Mouse (Mus musculus) lung, embryonic 14.5 days (tissue): Measurements from ENCODE around the gene Frrs1. TPM values are rescaled to one million over a fixed set of nuclear protein-coding genes. Genes with fewer than 3 reads are reported as not detected.

ENCODE experiments used
- ATAC-seq: fragments of 200-750 bp; cut with Nextera tagmentation; 2 replicates; pipeline ENCODE4 v1.8.0; 2017; ENCODE audit warnings: mild to moderate bottlenecking, moderate TSS enrichment, moderate library complexity; ENCODE audit not compliant: insufficient read depth
- DNase-seq: peaks from one replicate; pipeline ENCODE4 v3.0.0-alpha.2; 2015
- H3K27ac ChIP-seq: fragments of 300-500 bp; sonication (generic); 2 replicates; pipeline ENCODE4 v1.5.1; 2014; ENCODE audit warnings: low read depth, mild to moderate bottlenecking, moderate library complexity
- H3K27me3 ChIP-seq: fragments of 300-500 bp; sonication (generic); 2 replicates; pipeline ENCODE4 v1.6.1; 2014; ENCODE audit warnings: low read length, control low read depth; ENCODE audit not compliant: insufficient read depth
- H3K36me3 ChIP-seq: fragments of 300-500 bp; sonication (generic); 2 replicates; pipeline ENCODE4 v1.6.1; 2014; ENCODE audit warnings: control low read depth; ENCODE audit not compliant: insufficient read depth
- H3K4me1 ChIP-seq: fragments of 300-500 bp; sonication (generic); 2 replicates; pipeline ENCODE4 v1.6.1; 2014; ENCODE audit warnings: antibody characterized with exemption, control low read depth; ENCODE audit not compliant: insufficient read depth
- H3K4me2 ChIP-seq: fragments of 300-500 bp; sonication (generic); 2 replicates; pipeline ENCODE4 v1.6.1; 2014; ENCODE audit warnings: mild to moderate bottlenecking
- H3K4me3 ChIP-seq: fragments of 300-500 bp; sonication (generic); 2 replicates; pipeline ENCODE4 v1.5.1; 2014; ENCODE audit warnings: low read depth, low read length
- H3K9ac ChIP-seq: fragments of 300-500 bp; sonication (generic); 2 replicates; pipeline ENCODE4 v1.6.1; 2014
- H3K9me3 ChIP-seq: fragments of 300-500 bp; sonication (generic); 2 replicates; pipeline ENCODE4 v1.6.1; 2016; ENCODE audit warnings: low read depth, low read length, control low read depth
- CTCF ChIP-seq: IDR thresholded peaks from 2 replicates; pipeline ENCODE4 v1.5.1; 2016; ENCODE audit warnings: antibody characterized with exemption, low read depth
- WGBS: fragments of 180-500 bp; shearing (Covaris S2); extraction: QIAGEN DNeasy Blood & Tissue Kit; methylation state at CpG from one replicate; pipeline ENCODE4 v1.1.7; 2014; 5-methylcytosine and 5-hydroxymethylcytosine counted together
- polyA plus RNA-seq: library from polyadenylated mRNA; unstranded; fragments of >200 nt; fragmentation: Nextera tagmentation; extraction: Ambion mirVana; gene quantifications from 2 replicates; pipeline ENCODE4 v1.2.1, GENCODE M21; 2014

Frrs1 gene
- polyA plus RNA-seq, 1 experiment from 2014 or later: 8.9 TPM

GRCm38 (mm10) chr3:116951489-116951888, 92.2 kb downstream of the Frrs1 start:
- no peak for TF ChIP-seq CTCF
- no peaks in the 10 kb centered on the region for H3K36me3 ChIP-seq
- H3K9me3 ChIP-seq: no peaks in the 10 kb centered on the region
- no peaks in the 10 kb centered on the region for H3K4me1 ChIP-seq
- no peak overlapping the region for H3K9ac ChIP-seq
- ATAC-seq (no peak), DNase-seq (no peak)
- H3K27me3 ChIP-seq: no peaks in the 10 kb centered on the region
- no peak overlapping the region for H3K4me3 ChIP-seq
- no peak overlapping the region for H3K27ac ChIP-seq
- WGBS: 66% methylated on average over 3 of the region's 3 CpGs
- H3K4me2 ChIP-seq: no peak overlapping the region

DNA sequence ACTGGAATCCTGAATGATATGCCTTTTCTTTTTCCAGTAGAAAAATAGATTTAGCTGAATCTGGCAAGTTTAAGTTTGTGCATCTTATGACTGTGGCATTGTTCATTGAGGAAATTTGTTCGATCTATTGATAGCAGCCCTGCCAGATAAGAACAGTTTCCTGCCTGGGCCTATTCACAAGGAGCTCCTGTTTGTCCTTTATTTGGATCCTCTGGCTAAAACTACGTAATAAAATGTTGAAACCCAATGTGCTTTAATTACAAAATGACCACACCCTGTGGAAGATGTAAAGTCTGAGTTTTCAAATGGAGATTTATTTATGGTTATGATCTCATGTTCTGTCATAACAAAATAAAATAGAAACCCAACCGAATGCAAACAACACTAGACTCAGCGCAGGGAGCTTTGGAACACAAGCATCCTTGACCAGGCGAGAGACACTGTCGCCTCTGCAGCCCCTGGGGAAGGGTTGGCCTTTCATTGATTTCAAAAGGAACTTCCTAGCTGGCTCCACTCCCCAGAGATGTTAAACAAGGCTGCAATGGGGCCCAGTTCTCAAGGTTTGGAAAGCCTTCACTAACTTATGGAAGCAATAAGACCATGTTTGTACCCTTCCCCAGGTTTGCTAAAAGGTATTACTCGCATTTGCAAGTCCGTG, 93.1 kb downstream of the Frrs1 start:
- Histone ChIP-seq H3K9me3 (no peaks in the 10 kb centered on the region), H3K4me2 (no peak overlapping the region), H3K4me3 (no peak overlapping the region), H3K36me3 (no peaks in the 10 kb centered on the region), H3K9ac (no peak overlapping the region), H3K4me1 (no peaks in the 10 kb centered on the region), H3K27me3 (no peaks in the 10 kb centered on the region), H3K27ac (no peak overlapping the region)
- WGBS: 81% methylated on average over 8 of the region's 8 CpGs
- ATAC-seq (no peak), DNase-seq (no peak)
- TF ChIP-seq CTCF: no peak

GRCm38 (mm10) chr3:116953366-116953765, 94.1 kb downstream of the Frrs1 start:
- no peak for DNase-seq
- Histone ChIP-seq H3K4me2 (no peak overlapping the region), H3K9ac (no peak overlapping the region), H3K4me3 (no peak overlapping the region), H3K27me3 (no peaks in the 10 kb centered on the region), H3K4me1 (no peaks in the 10 kb centered on the region), H3K36me3 (no peaks in the 10 kb centered on the region), H3K27ac (no peak overlapping the region), H3K9me3 (no peaks in the 10 kb centered on the region)
- 78% methylated on average over 6 of the region's 6 CpGs for WGBS
- ATAC-seq: no peak
- TF ChIP-seq CTCF: no peak

- no peak for TF ChIP-seq CTCF
- 69% methylated on average over 6 of the region's 6 CpGs for WGBS
Observed at GRCm38 (mm10) chr3:116955061-116955460, 95.8 kb downstream of the Frrs1 start.

More at GRCm38 (mm10) chr3:116955061-116955460, 95.8 kb downstream of the Frrs1 start:
- H3K27ac ChIP-seq: no peak overlapping the region
- DNase-seq (no peak), ATAC-seq (no peak)
- H3K4me1 ChIP-seq: no peaks in the 10 kb centered on the region
- H3K36me3 ChIP-seq: no peaks in the 10 kb centered on the region
- no peaks in the 10 kb centered on the region for H3K27me3 ChIP-seq
- H3K4me2 ChIP-seq: no peak overlapping the region
- H3K9me3 ChIP-seq: no peaks in the 10 kb centered on the region
- no peak overlapping the region for H3K4me3 ChIP-seq
- no peak overlapping the region for H3K9ac ChIP-seq

Other genes starting within 250 kb of the Frrs1 start
- gene Trmt13, start 244.9 kb upstream of the Frrs1 start, polyA plus RNA-seq: 24.8 and 25.4 TPM in 2 replicates
- gene Mfsd14a, start 196.8 kb upstream of the Frrs1 start, polyA plus RNA-seq: 89.8 and 94.6 TPM in 2 replicates
- gene Gm43191, start 178.2 kb upstream of the Frrs1 start, polyA plus RNA-seq: not detected in 2 replicates
- gene Slc35a3, start 146.6 kb upstream of the Frrs1 start, polyA plus RNA-seq: 13.1 and 16.1 TPM in 2 replicates
- gene Agl, start 51.3 kb upstream of the Frrs1 start, polyA plus RNA-seq: 12.1 and 14.9 TPM in 2 replicates
- gene 4930455H04Rik, start 108.8 kb downstream of the Frrs1 start, polyA plus RNA-seq: not detected in 2 replicates
- 4.9 and 7.2 TPM in 2 replicates for gene Palmd, start 109.5 kb downstream of the Frrs1 start, polyA plus RNA-seq